Mouse (Mus musculus) heart, embryonic 11.5 days (tissue): ENCODE results near the gene Zfp975. TPM values are rescaled to one million over a fixed set of nuclear protein-coding genes. Genes with fewer than 3 reads are reported as not detected.
"Not testable (repeated sequence)": the region's sequence is repeated elsewhere in the genome, so short reads cannot be mapped to it uniquely, and the experiment has no call there.

Experiments
- ATAC-seq: fragments of 200-750 bp; cut with Nextera tagmentation; replicated peaks from 2 replicates; pipeline ENCODE4 v1.8.0; 2017; ENCODE audit warnings: moderate library complexity; ENCODE audit not compliant: insufficient number of reproducible peaks, low FRiP score, low TSS enrichment
- H3K27ac ChIP-seq: fragments of 300-500 bp; sonication (generic); 2 replicates; pipeline ENCODE4 v1.5.1; 2014; ENCODE audit warnings: mild to moderate bottlenecking, low read depth, low read length
- H3K27me3 ChIP-seq: fragments of 300-500 bp; sonication (generic); 2 replicates; pipeline ENCODE4 v1.6.1; 2014; ENCODE audit warnings: mild to moderate bottlenecking, low read length, mixed read lengths; ENCODE audit not compliant: control insufficient read depth, insufficient read depth
- H3K36me3 ChIP-seq: fragments of 300-500 bp; sonication (generic); 2 replicates; pipeline ENCODE4 v1.6.1; 2014; ENCODE audit warnings: mild to moderate bottlenecking, low read length, moderate library complexity, mixed read lengths; ENCODE audit not compliant: control insufficient read depth, insufficient read depth
- H3K4me1 ChIP-seq: fragments of 300-500 bp; sonication (generic); 2 replicates; pipeline ENCODE4 v1.6.1; 2014; ENCODE audit warnings: low read length; ENCODE audit not compliant: control insufficient read depth, insufficient read depth
- H3K4me2 ChIP-seq: fragments of 300-500 bp; sonication (generic); 2 replicates; pipeline ENCODE4 v1.6.1; 2014; ENCODE audit warnings: mild to moderate bottlenecking, moderate library complexity
- H3K4me3 ChIP-seq: fragments of 300-500 bp; sonication (generic); 2 replicates; pipeline ENCODE4 v1.5.1; 2014; ENCODE audit warnings: low read depth, low read length
- H3K9ac ChIP-seq: fragments of 300-500 bp; sonication (generic); 2 replicates; pipeline ENCODE4 v1.6.1; 2014; ENCODE audit warnings: mild to moderate bottlenecking, low read depth, low read length, moderate library complexity
- H3K9me3 ChIP-seq: fragments of 300-500 bp; sonication (generic); replicated peaks from 2 replicates; pipeline ENCODE4 v1.6.1; 2016; ENCODE audit warnings: low read length; ENCODE audit not compliant: control insufficient read depth
- WGBS: fragments of 180-500 bp; shearing (Covaris S2); extraction: QIAGEN DNeasy Blood & Tissue Kit; methylation state at CpG from one replicate; pipeline ENCODE4 v1.1.7; 2014; ENCODE audit not compliant: insufficient replicate concordance; 5-methylcytosine and 5-hydroxymethylcytosine counted together
- polyA plus RNA-seq: library from polyadenylated mRNA; unstranded; fragments of >200 nt; fragmentation: Nextera tagmentation; extraction: Ambion mirVana; gene quantifications from 2 replicates; pipeline ENCODE4 v1.2.1, GENCODE M21; 2014

The Zfp975 gene
- polyA plus RNA-seq, 1 experiment from 2014 or later: 6.7 TPM

DNA sequence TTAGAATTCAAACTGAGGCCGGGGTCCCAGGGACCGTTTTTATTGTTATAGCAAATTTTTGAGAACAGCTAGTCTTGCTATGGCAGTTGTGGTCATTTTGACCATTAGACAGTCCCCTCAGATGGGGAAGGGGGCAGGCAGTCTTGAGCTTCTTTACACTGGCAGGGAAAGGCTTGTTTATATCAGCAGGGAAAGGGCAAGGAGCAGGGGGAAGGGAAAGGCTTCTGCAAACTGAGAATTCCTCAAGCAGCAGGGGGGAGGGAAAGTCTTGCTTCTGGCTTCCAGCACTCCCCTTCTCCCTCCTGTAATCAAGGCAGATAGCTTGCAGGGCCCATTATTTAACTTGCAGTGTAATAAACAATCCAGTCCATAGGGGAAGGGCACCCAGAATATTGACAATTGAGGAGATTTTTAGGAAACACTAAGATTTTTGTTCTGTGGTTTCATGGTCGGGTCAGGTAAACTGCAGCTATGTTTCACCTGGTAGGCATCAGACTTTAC, 49.4 kb downstream of the Zfp975 start:
- WGBS: 18% methylated on average over 3 of the region's 3 CpGs
- peak overlapping the region; percentile 64; the same call in 1 of the 2 replicates for H3K9ac ChIP-seq
- H3K27me3 ChIP-seq, H3K27ac ChIP-seq, H3K9me3 ChIP-seq, ATAC-seq, H3K4me1 ChIP-seq, H3K36me3 ChIP-seq: not testable (repeated sequence)
- peak overlapping the region; percentile 58 for H3K4me2 ChIP-seq
- peak overlapping the region; percentile 50 for H3K4me3 ChIP-seq

GRCm38 (mm10) chr7:42642152-42643115, 50.1 kb downstream of the Zfp975 start, which contains the start of gene Zfp976:
Gene Zfp976, minus strand, starts transcription at chr7:42642588.
- H3K4me2 ChIP-seq: peak within 1 kb of the TSS; percentile 58
- H3K9ac ChIP-seq: peak within 1 kb of the TSS; percentile 64; the same call in 1 of the 2 replicates
- H3K9me3 ChIP-seq, H3K27me3 ChIP-seq, H3K4me1 ChIP-seq, H3K27ac ChIP-seq, H3K36me3 ChIP-seq: not testable (repeated sequence)
- ATAC-seq: peak; percentile 96
- H3K4me3 ChIP-seq: peak within 1 kb of the TSS; percentile 50
- 3% methylated on average over 25 of the region's 25 CpGs for WGBS

DNA sequence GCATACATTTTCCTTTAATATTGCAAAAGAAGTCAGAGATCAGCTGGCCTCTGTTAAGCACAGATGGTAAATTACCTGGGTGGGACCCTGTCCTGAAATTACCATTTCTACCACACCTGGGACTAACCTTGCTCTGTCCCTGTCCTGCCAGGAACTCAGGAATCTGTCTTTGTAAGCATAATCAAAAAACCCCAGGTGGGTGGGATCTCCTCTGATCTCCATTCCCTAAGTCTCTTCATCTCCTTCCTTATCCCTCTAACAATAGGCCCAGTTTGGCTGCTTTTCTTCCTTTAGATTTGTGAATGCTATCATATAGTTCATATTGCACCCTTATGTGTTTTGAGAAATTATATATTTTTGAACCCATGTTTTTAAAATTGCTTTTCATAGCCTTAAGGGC, 61.5 kb downstream of the Zfp975 start:
- H3K27me3 ChIP-seq, H3K36me3 ChIP-seq, H3K9me3 ChIP-seq, H3K4me2 ChIP-seq, ATAC-seq, H3K4me3 ChIP-seq, H3K27ac ChIP-seq, H3K4me1 ChIP-seq, H3K9ac ChIP-seq: not testable (repeated sequence)

Other genes starting within 250 kb of the Zfp975 start
- not detected in 2 replicates for gene 4933421I07Rik, start 244.6 kb downstream of the Zfp975 start, polyA plus RNA-seq
- 6.8 and 7.8 TPM in 2 replicates for gene Zfp141, start 187.0 kb downstream of the Zfp975 start, polyA plus RNA-seq
- not detected in 2 replicates for gene Gm21028, start 114.2 kb downstream of the Zfp975 start, polyA plus RNA-seq
- 0.97 and 1.5 TPM in 2 replicates for gene Zfp977, start 100.2 kb downstream of the Zfp975 start, polyA plus RNA-seq
- 1.3 and 1.4 TPM in 2 replicates for gene Zfp976, start 50.2 kb downstream of the Zfp975 start, polyA plus RNA-seq
- not detected in 2 replicates for gene Gm17067, start 34.3 kb upstream of the Zfp975 start, polyA plus RNA-seq
- gene Vmn2r62, start 100.8 kb upstream of the Zfp975 start, polyA plus RNA-seq: not detected in 2 replicates
- gene Gm2381, start 174.5 kb upstream of the Zfp975 start, polyA plus RNA-seq: not detected in 2 replicates
- gene Vmn2r63, start 241.1 kb upstream of the Zfp975 start, polyA plus RNA-seq: not detected in 2 replicates